Mouse (Mus musculus) kidney, postnatal 0 days (tissue): ENCODE measurements around the gene Zcchc3. TPM values are rescaled to one million over a fixed set of nuclear protein-coding genes. Genes with fewer than 3 reads are reported as not detected.

Experiments
- ATAC-seq: fragments of 200-750 bp; cut with Nextera tagmentation; replicated peaks from 2 replicates; pipeline ENCODE4 v1.8.0; 2017; ENCODE audit warnings: low read depth, moderate number of reproducible peaks, moderate TSS enrichment, moderate library complexity; ENCODE audit not compliant: low FRiP score
- DNase-seq: peaks from one replicate; pipeline ENCODE4 v3.0.0-alpha.2; 2016; ENCODE audit warnings: low spot score
- H3K27ac ChIP-seq: fragments of 300-500 bp; sonication (generic); 2 replicates; pipeline ENCODE4 v1.5.1; 2014; ENCODE audit warnings: mild to moderate bottlenecking
- H3K27me3 ChIP-seq: fragments of 300-500 bp; sonication (generic); 2 replicates; pipeline ENCODE4 v1.6.1; 2014; ENCODE audit warnings: low read length, mixed read lengths; ENCODE audit not compliant: insufficient read depth
- H3K36me3 ChIP-seq: fragments of 300-500 bp; sonication (generic); 2 replicates; pipeline ENCODE4 v1.6.1; 2014; ENCODE audit warnings: low read length, mixed read lengths; ENCODE audit not compliant: insufficient read depth
- H3K4me1 ChIP-seq: fragments of 300-500 bp; sonication (generic); replicated peaks from 2 replicates; pipeline ENCODE4 v1.6.1; 2014; ENCODE audit warnings: antibody characterized with exemption, low read length, mixed read lengths; ENCODE audit not compliant: insufficient read depth
- H3K4me2 ChIP-seq: fragments of 300-500 bp; sonication (generic); 2 replicates; pipeline ENCODE4 v1.6.1; 2014; ENCODE audit warnings: mild to moderate bottlenecking, low read length, moderate library complexity, mixed read lengths
- H3K4me3 ChIP-seq: fragments of 300-500 bp; sonication (generic); replicated peaks from 2 replicates; pipeline ENCODE4 v1.5.1; 2014; ENCODE audit warnings: low read depth, low read length
- H3K9ac ChIP-seq: fragments of 300-500 bp; sonication (generic); 2 replicates; pipeline ENCODE4 v1.6.1; 2014; ENCODE audit warnings: low read depth, low read length
- H3K9me3 ChIP-seq: fragments of 300-500 bp; sonication (generic); replicated peaks from 2 replicates; pipeline ENCODE4 v1.6.1; 2016; ENCODE audit warnings: low read length, inconsistent platforms, mixed read lengths
- CTCF ChIP-seq: IDR thresholded peaks from 2 replicates; pipeline ENCODE4 v1.5.1; 2016; ENCODE audit warnings: antibody characterized with exemption, low read depth, mild to moderate bottlenecking, moderate library complexity
- WGBS: fragments of 180-500 bp; shearing (Covaris S2); extraction: QIAGEN DNeasy Blood & Tissue Kit; methylation state at CpG from one replicate; pipeline ENCODE4 v1.1.7; 2014; 5-methylcytosine and 5-hydroxymethylcytosine counted together
- polyA plus RNA-seq: library from polyadenylated mRNA; unstranded; fragments of >200 nt; fragmentation: Nextera tagmentation; extraction: Ambion mirVana; gene quantifications from 2 replicates; pipeline ENCODE4 v1.2.1, GENCODE M21; 2015

Gene Zcchc3
- polyA plus RNA-seq, 1 experiment from 2014 or later: 31.0 TPM

DNA sequence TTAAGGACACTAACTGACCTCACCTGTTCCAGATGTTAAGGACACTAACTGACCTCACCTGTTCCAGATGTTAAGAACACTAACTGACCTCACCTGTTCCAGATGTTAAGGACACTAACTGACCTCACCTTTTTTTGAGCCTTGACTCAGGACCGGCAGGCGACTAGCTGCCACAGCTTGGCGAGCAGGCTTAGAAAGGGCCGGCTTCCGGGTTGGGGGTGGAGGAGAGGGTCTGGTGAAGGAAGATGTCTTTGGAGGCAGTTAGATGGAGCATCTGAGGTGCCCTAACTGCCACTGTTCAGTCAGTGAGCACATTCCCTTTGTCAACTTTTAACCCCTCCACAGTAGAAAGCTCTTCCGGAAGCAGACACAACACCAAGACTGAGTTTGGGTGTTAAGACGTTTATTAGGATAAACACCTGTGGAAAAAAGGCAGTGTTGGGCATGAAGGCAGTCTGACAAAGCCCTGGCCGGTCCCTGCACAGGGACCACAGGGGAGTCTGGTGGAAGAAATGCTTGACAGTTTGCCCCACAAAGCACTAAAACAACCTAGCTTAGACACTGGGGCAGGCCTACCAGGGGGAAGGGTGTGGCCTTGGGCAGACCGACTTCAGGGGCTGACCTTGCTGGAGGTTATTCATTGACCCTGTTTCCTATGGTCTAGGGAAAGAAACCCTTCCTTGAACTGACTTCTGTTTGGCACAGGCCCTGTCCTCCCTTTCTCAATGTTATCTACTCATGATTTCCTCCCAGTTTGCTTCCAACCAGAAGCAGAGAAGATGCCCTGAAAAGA lies 21.4 kb downstream of the Zcchc3 start:
- Histone ChIP-seq H3K36me3 (no peaks in the 10 kb centered on the region), H3K4me2 (peak overlapping the region; percentile 95; the same call in 1 of the 2 replicates), H3K9me3 (no peaks in the 10 kb centered on the region), H3K9ac (no peak overlapping the region), H3K27ac (0 out of 2 replicates have a peak overlapping the region, but pooled peaks have one; percentile 37), H3K27me3 (no peaks in the 10 kb centered on the region), H3K4me1 (peaks cover 15% of the 10 kb centered on the region; the same call in 1 of the 2 replicates), H3K4me3 (no peak overlapping the region)
- 43% methylated on average over 9 of the region's 9 CpGs for WGBS
- no peak for DNase-seq
- no peak for TF ChIP-seq CTCF
- ATAC-seq: no peak

DNA sequence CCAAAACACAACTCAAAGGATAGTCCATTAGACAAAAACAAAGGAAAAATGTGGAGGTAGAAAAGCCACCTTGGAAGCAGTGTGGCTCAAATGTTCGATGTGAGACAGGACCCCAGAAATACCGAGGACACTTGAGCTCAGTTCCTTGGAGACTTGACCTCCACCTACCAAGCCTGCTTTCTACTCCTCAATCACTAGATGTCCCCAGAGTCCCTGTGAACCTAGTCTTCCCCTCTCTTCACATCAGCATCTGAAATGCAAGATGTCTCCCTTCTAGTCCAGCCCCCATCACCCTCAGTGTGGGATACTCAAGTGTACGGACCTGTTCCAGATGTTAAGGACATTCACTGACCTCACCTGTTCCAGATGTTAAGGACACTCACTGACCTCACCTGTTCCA lies 22.0 kb downstream of the Zcchc3 start:
- no peak overlapping the region for H3K27ac ChIP-seq
- TF ChIP-seq CTCF: peak; percentile 83
- no peak overlapping the region for H3K4me3 ChIP-seq
- H3K4me2 ChIP-seq: no peak overlapping the region
- H3K9ac ChIP-seq: no peak overlapping the region
- WGBS: 14% methylated on average over 3 of the region's 3 CpGs
- DNase-seq (peak; percentile 94), ATAC-seq (no peak)
- no peaks in the 10 kb centered on the region for H3K27me3 ChIP-seq
- no peaks in the 10 kb centered on the region for H3K36me3 ChIP-seq
- H3K9me3 ChIP-seq: no peaks in the 10 kb centered on the region
- peaks cover 15% of the 10 kb centered on the region; the same call in 1 of the 2 replicates for H3K4me1 ChIP-seq

DNA sequence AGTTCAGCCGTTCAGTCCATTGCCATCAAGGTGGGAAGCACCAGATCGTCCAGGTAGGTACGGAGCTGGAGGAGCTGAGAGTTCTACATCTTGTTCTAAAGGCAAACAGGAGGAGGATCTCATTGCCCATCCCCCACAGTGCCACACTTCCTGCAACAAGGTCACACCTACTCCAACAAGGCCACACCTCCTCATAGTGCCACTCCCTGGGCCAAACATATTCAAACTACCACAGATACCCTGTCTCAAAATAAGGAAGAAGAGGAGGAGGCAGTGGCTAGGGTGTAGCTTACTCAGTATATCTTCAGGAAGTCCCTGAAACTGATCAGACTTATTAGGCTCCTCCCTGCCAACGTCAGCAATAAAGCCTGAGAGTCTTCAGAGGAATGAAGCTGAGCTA lies 30.6 kb downstream of the Zcchc3 start:
- Histone ChIP-seq H3K36me3 (no peaks in the 10 kb centered on the region), H3K27ac (no peak overlapping the region), H3K4me2 (no peak overlapping the region), H3K4me1 (no peaks in the 10 kb centered on the region), H3K4me3 (no peak overlapping the region), H3K27me3 (no peaks in the 10 kb centered on the region), H3K9ac (no peak overlapping the region), H3K9me3 (no peaks in the 10 kb centered on the region)
- TF ChIP-seq CTCF: no peak
- ATAC-seq: no peak
- WGBS: 91% methylated on average over 4 of the region's 4 CpGs
- DNase-seq: no peak

DNA sequence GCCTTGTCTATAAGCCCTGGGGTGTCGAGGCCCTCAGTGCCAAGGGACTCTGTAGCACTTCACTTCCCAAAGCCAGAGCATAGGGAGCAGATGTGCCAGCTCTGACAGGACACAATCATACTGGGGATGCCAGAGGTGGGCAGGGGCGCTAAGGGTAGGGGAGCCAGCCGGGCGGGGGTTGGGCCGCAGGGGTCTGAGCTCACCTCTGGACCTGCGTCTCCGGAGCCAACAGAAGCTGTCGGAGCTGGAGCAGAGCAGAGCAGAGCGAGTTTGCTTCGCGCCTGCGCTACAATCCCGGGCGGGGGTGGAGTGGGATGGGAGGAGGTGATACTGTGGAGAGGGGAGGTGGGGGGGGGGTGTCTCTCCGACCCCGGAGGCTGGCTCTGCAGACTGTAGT lies 38.5 kb downstream of the Zcchc3 start, which contains the start of gene Nrsn2:
Gene Nrsn2 (minus strand): TSS at position 294 of the 397 bp plus-strand sequence.
- WGBS: 4% methylated on average over 16 of the region's 16 CpGs
- DNase-seq: no peak

DNA sequence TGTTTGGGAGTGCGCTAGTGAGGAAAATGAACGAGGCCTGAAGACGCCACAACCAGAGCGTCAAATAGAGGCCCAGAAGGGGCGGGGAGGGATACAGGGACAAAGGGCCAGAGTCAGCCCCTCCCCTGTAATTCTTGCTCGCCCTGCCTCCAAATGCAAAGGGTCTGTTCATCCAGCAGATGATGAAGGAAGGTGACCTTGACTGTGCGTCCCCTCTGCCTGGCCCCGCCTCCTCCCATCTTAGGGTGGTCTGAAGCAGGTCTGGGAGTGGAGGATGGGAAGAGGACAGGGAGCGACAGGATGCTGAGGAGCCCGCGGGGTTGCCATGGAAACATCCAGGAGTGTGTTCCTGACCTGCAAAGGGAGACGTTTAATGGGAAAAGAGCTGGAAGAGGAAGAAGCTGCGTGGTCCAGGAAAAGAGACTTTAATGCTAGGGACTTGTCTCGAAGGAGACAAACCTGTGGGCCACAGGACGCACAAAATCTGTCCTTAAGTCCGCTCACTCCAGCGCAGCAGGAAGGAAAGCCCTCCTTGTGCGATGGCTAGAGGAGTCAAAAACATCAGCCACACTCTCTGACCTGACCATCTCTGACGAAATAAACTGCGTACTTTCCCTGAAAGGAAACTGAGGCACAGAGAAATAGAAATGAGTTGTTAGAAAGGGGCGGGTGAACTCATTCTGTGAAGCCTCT lies 39.0 kb downstream of the Zcchc3 start:
- Histone ChIP-seq H3K4me3 (no peak overlapping the region), H3K36me3 (no peaks in the 10 kb centered on the region), H3K27me3 (peaks cover 6% of the 10 kb centered on the region; the same call in 1 of the 2 replicates), H3K27ac (no peak overlapping the region), H3K9me3 (no peaks in the 10 kb centered on the region), H3K9ac (no peak overlapping the region), H3K4me2 (0 out of 2 replicates have a peak overlapping the region, but pooled peaks have one; percentile 13), H3K4me1 (no peaks in the 10 kb centered on the region)
- WGBS: 10% methylated on average over 21 of the region's 21 CpGs
- DNase-seq: no peak
- no peak for ATAC-seq
- no peak for TF ChIP-seq CTCF

More for the DNA sequence above, 38.5 kb downstream of the Zcchc3 start, which contains the start of gene Nrsn2:
- Histone ChIP-seq H3K9me3 (no peaks in the 10 kb centered on the region), H3K27me3 (peaks cover 6% of the 10 kb centered on the region; the same call in 1 of the 2 replicates), H3K36me3 (no peaks in the 10 kb centered on the region), H3K4me2 (0 out of 2 replicates have a peak within 1 kb of the TSS, but pooled peaks have one; percentile 13), H3K9ac (no peak within 1 kb of the TSS), H3K4me1 (no peaks in the 10 kb centered on the region), H3K27ac (no peak within 1 kb of the TSS), H3K4me3 (no peak within 1 kb of the TSS)
- peak; percentile 37 for ATAC-seq
- no peak for TF ChIP-seq CTCF

DNA sequence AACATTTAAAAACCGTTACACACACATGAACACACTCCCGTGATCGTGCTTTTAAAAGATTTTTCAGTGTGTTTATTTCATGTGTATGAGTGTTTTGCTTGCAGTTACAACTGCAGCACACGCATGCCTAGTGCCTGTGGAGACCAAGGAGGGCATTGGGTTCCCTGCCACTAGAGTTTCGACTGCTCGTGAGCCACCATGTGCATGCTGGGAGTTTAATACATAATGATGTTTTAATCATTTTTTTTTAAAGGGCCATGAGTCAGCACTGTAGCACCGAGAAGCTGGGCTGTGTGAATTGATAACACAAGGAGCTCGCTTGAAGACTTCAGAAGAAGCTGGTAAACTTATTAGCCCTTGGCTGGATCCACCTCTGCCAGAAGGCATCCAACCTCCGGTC lies 41.3 kb downstream of the Zcchc3 start:
- no peak for TF ChIP-seq CTCF
- no peak for DNase-seq
- no peaks in the 10 kb centered on the region for H3K9me3 ChIP-seq
- no peak overlapping the region for H3K4me3 ChIP-seq
- peaks cover 6% of the 10 kb centered on the region; the same call in 1 of the 2 replicates for H3K27me3 ChIP-seq
- no peak overlapping the region for H3K4me2 ChIP-seq
- H3K27ac ChIP-seq: no peak overlapping the region
- H3K36me3 ChIP-seq: no peaks in the 10 kb centered on the region
- no peak overlapping the region for H3K9ac ChIP-seq
- ATAC-seq: no peak
- WGBS: 81% methylated on average over 9 of the region's 9 CpGs
- H3K4me1 ChIP-seq: no peaks in the 10 kb centered on the region
